Mouse (Mus musculus) stomach, postnatal 0 days (tissue): Measurements from ENCODE around the gene Kiss1r. TPM values are rescaled to one million over a fixed set of nuclear protein-coding genes. Genes with fewer than 3 reads are reported as not detected.
A peak's percentile ranks its signal among the peaks of the same experiment; 100 is the strongest.
"Not testable (repeated sequence)": the region's sequence is repeated elsewhere in the genome, so short reads cannot be mapped to it uniquely, and the experiment has no call there.

Experiments used
- ATAC-seq: fragments of 200-750 bp; cut with Nextera tagmentation; 2 replicates; pipeline ENCODE4 v1.8.0; 2017; ENCODE audit not compliant: low FRiP score, low TSS enrichment
- DNase-seq: peaks from one replicate; pipeline ENCODE4 v3.0.0-alpha.2; 2016; ENCODE audit warnings: low spot score
- H3K27ac ChIP-seq: fragments of 300-500 bp; sonication (generic); replicated peaks from 2 replicates; pipeline ENCODE4 v1.5.1; 2014; ENCODE audit warnings: mild to moderate bottlenecking, control low read depth
- H3K27me3 ChIP-seq: fragments of 300-500 bp; sonication (generic); 2 replicates; pipeline ENCODE4 v1.6.1; 2014; ENCODE audit warnings: low read length; ENCODE audit not compliant: control insufficient read depth, insufficient read depth
- H3K36me3 ChIP-seq: fragments of 300-500 bp; sonication (generic); 2 replicates; pipeline ENCODE4 v1.6.1; 2014; ENCODE audit warnings: low read length, mixed read lengths; ENCODE audit not compliant: control insufficient read depth, insufficient read depth
- H3K4me1 ChIP-seq: fragments of 300-500 bp; sonication (generic); replicated peaks from 2 replicates; pipeline ENCODE4 v1.6.1; 2014; ENCODE audit warnings: antibody characterized with exemption; ENCODE audit not compliant: control insufficient read depth, insufficient read depth
- H3K4me2 ChIP-seq: fragments of 300-500 bp; sonication (generic); replicated peaks from 2 replicates; pipeline ENCODE4 v1.6.1; 2014; ENCODE audit warnings: low read depth, mild to moderate bottlenecking, control low read depth, moderate library complexity
- H3K4me3 ChIP-seq: fragments of 300-500 bp; sonication (generic); 2 replicates; pipeline ENCODE4 v1.5.1; 2014; ENCODE audit warnings: low read depth, low read length, control low read depth
- H3K9ac ChIP-seq: fragments of 300-500 bp; sonication (generic); 2 replicates; pipeline ENCODE4 v1.6.1; 2014; ENCODE audit warnings: mild to moderate bottlenecking, low read length, control low read depth, mixed read lengths
- H3K9me3 ChIP-seq: fragments of 300-500 bp; sonication (generic); 2 replicates; pipeline ENCODE4 v1.6.1; 2016; ENCODE audit warnings: low read length; ENCODE audit not compliant: control insufficient read depth
- CTCF ChIP-seq: IDR thresholded peaks from 2 replicates; pipeline ENCODE4 v1.5.1; 2016; ENCODE audit warnings: antibody characterized with exemption, low read depth, mild to moderate bottlenecking, moderate library complexity
- EP300 ChIP-seq: optimal IDR thresholded peaks from 2 replicates; pipeline ENCODE3; 2016; ENCODE audit warnings: antibody characterized with exemption
- WGBS: fragments of 180-500 bp; shearing (Covaris S2); extraction: QIAGEN DNeasy Blood & Tissue Kit; methylation state at CpG from one replicate; pipeline ENCODE4 v1.1.7; 2014; 5-methylcytosine and 5-hydroxymethylcytosine counted together
- polyA plus RNA-seq: library from polyadenylated mRNA; unstranded; fragments of >200 nt; fragmentation: Nextera tagmentation; extraction: Ambion mirVana; gene quantifications from 2 replicates; pipeline ENCODE4 v1.2.1, GENCODE M21; 2015

Kiss1r gene
- polyA plus RNA-seq, 1 experiment from 2014 or later = 0.79 TPM

- H3K4me3 ChIP-seq = no peak overlapping the region
- ATAC-seq (0 out of 2 replicates have a peak, but pooled peaks have one; percentile 10), DNase-seq (no peak)
- no peak overlapping the region for H3K4me2 ChIP-seq
- no peak overlapping the region for H3K27ac ChIP-seq
- H3K27me3 ChIP-seq = no peaks in the 10 kb centered on the region
- peaks cover 24% of the 10 kb centered on the region for H3K36me3 ChIP-seq
- H3K4me1 ChIP-seq = no peaks in the 10 kb centered on the region
- H3K9me3 ChIP-seq = no peaks in the 10 kb centered on the region
- 82% methylated on average over 6 of the region's 6 CpGs for WGBS
- TF ChIP-seq EP300 = no peak
- TF ChIP-seq CTCF = peak; percentile 79
- H3K9ac ChIP-seq = no peak overlapping the region
Observed at GRCm38 (mm10) chr10:79953946-79954345, 37.2 kb downstream of the Kiss1r start.

- Histone ChIP-seq H3K4me1 (no peaks in the 10 kb centered on the region), H3K4me2 (no peak overlapping the region), H3K9ac (no peak overlapping the region), H3K27me3 (no peaks in the 10 kb centered on the region), H3K36me3 (peaks cover 16% of the 10 kb centered on the region; the same call in 1 of the 2 replicates), H3K9me3 (no peaks in the 10 kb centered on the region), H3K4me3 (no peak overlapping the region), H3K27ac (no peak overlapping the region)
- TF ChIP-seq EP300 (no peak), CTCF (no peak)
- no peak for DNase-seq
- WGBS = 60% methylated on average over 9 of the region's 9 CpGs
- no peak for ATAC-seq
Observed at GRCm38 (mm10) chr10:79955691-79956090, 38.9 kb downstream of the Kiss1r start.

- H3K36me3 ChIP-seq = peaks cover 7% of the 10 kb centered on the region
- no peak for ATAC-seq
- H3K4me3 ChIP-seq = no peak overlapping the region
- no peaks in the 10 kb centered on the region for H3K9me3 ChIP-seq
- no peaks in the 10 kb centered on the region for H3K27me3 ChIP-seq
- H3K4me1 ChIP-seq = no peaks in the 10 kb centered on the region
- no peak overlapping the region for H3K4me2 ChIP-seq
- H3K27ac ChIP-seq = no peak overlapping the region
- 39% methylated on average over 4 of the region's 4 CpGs for WGBS
- no peak overlapping the region for H3K9ac ChIP-seq
- no peak for DNase-seq
- TF ChIP-seq CTCF (no peak), EP300 (no peak)
Observed at GRCm38 (mm10) chr10:79956643-79957154, 39.9 kb downstream of the Kiss1r start.

- Histone ChIP-seq H3K27me3 (no peaks in the 10 kb centered on the region), H3K4me2 (peak overlapping the region; percentile 23; the same call in 1 of the 2 replicates), H3K36me3 (peaks cover 6% of the 10 kb centered on the region; the same call in 1 of the 2 replicates), H3K9ac (no peak overlapping the region), H3K4me1 (no peaks in the 10 kb centered on the region), H3K9me3 (no peaks in the 10 kb centered on the region), H3K4me3 (no peak overlapping the region), H3K27ac (no peak overlapping the region)
- 15% methylated on average over 21 of the region's 21 CpGs for WGBS
- peak; percentile 84 for DNase-seq
- ATAC-seq = peak; percentile 19; the same call in 1 of the 2 replicates
- TF ChIP-seq CTCF = peak; percentile 99
- no peak for TF ChIP-seq EP300
Observed at GRCm38 (mm10) chr10:79958140-79958816, 41.5 kb downstream of the Kiss1r start.

- DNase-seq, H3K9ac ChIP-seq, ATAC-seq, H3K27me3 ChIP-seq, H3K27ac ChIP-seq, H3K9me3 ChIP-seq, H3K4me1 ChIP-seq, H3K36me3 ChIP-seq: not testable (repeated sequence)
- WGBS = 26% methylated on average over 10 of the region's 10 CpGs
- H3K4me2 ChIP-seq = peak overlapping the region; percentile 32
- peak overlapping the region; percentile 86; the same call in 1 of the 2 replicates for H3K4me3 ChIP-seq
Observed at GRCm38 (mm10) chr10:79959412-79959811, 42.6 kb downstream of the Kiss1r start.
